Mouse (Mus musculus): ENCODE results near the gene 4933402D24Rik. TPM values are rescaled to one million over a fixed set of nuclear protein-coding genes. Genes with fewer than 3 reads are reported as not detected.
A peak's percentile ranks its signal among the peaks of the same experiment; 100 is the strongest.

The 4933402D24Rik gene
- 0.43 and 0.49 TPM in 2 replicates for polyA plus RNA-seq (2014; fragmentation: Nextera tagmentation; extraction: Ambion mirVana)

DNA sequence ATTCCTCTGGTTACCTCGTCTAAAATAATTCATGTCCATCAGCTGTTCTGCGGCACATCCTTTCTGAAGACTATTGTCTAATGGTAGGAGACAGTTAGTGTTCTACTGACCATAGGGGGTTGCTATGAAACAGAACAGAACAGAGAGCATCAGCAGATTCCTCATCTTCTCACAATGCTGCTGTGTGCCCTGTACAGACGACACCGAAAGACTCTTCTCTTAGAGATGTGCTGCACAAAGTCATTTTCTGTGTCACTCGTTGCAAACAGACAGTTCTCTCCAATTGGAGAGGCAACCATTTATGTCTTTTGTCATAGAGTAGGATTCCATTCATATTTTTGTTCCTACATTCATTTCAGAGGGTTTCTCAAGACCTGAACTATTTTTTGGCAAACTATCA, at the start of gene 4933402D24Rik:
4933402D24Rik (minus strand) TSS at position 101 of the 400 bp plus-strand sequence.
- Histone ChIP-seq H3K4me1 (ENCODE audit: control insufficient read depth, insufficient read depth, low read length) (peaks cover 32% of the 10 kb centered on the region), H3K9me3 (ENCODE audit: control insufficient read depth, low read length) (no peaks in the 10 kb centered on the region), H3K36me3 (ENCODE audit: control insufficient read depth, insufficient read depth, low read length) (no peaks in the 10 kb centered on the region), H3K9ac (replicated peaks; ENCODE audit: low read length) (no peak within 1 kb of the TSS), H3K4me2 (ENCODE audit: low read length) (no peak within 1 kb of the TSS), H3K4me3 (replicated peaks; ENCODE audit: low read depth, low read length) (no peak within 1 kb of the TSS), H3K27me3 (ENCODE audit: control insufficient read depth, insufficient read depth, low read length) (no peaks in the 10 kb centered on the region), H3K27ac (replicated peaks; ENCODE audit: low read depth, low read length) (0 out of 2 replicates have a peak within 1 kb of the TSS, but pooled peaks have one; percentile 43)
- 66% methylated on average over 5 of the region's 5 CpGs for WGBS
- ATAC-seq (ENCODE audit: low FRiP score, low TSS enrichment) (no peak), DNase-seq (no peak)

GRCm38 (mm10) chr1:63808584-63808983, 39.5 kb upstream of the 4933402D24Rik start:
- no peak for DNase-seq
- H3K27me3 ChIP-seq (ENCODE audit: control insufficient read depth, insufficient read depth, low read length): no peaks in the 10 kb centered on the region

DNA sequence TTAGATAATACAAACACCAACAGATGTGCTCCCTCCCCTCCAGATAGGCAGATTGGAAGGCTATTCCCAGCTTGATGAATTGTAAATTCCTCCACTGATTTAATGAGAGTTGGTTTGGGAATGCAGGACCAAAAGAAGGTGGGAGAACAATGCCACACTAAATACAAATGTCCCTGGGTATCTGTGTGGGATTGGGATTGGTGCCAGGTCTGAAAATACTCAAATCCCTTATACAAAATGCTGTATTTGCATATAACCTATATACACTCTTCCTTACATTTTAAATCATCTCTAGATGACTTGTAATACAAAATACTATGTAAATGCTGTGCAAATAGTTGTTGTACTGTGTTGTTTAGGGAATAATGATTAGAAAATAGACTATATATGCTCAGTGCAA, 36.0 kb upstream of the 4933402D24Rik start:
- Histone ChIP-seq H3K27me3 (ENCODE audit: control insufficient read depth, insufficient read depth, low read length) (no peaks in the 10 kb centered on the region), H3K4me2 (ENCODE audit: low read length) (no peak overlapping the region), H3K4me1 (ENCODE audit: control insufficient read depth, insufficient read depth, low read length) (no peaks in the 10 kb centered on the region), H3K9me3 (ENCODE audit: control insufficient read depth, low read length) (no peaks in the 10 kb centered on the region), H3K36me3 (ENCODE audit: control insufficient read depth, insufficient read depth, low read length) (no peaks in the 10 kb centered on the region), H3K4me3 (replicated peaks; ENCODE audit: low read depth, low read length) (no peak overlapping the region), H3K27ac (replicated peaks; ENCODE audit: low read depth, low read length) (no peak overlapping the region), H3K9ac (replicated peaks; ENCODE audit: low read length) (no peak overlapping the region)
- ATAC-seq (ENCODE audit: low FRiP score, low TSS enrichment): no peak
- no peak for DNase-seq

More at GRCm38 (mm10) chr1:63808584-63808983, 39.5 kb upstream of the 4933402D24Rik start:
- no peak overlapping the region for H3K4me3 ChIP-seq (replicated peaks; ENCODE audit: low read depth, low read length)
- H3K36me3 ChIP-seq (ENCODE audit: control insufficient read depth, insufficient read depth, low read length): no peaks in the 10 kb centered on the region
- H3K4me1 ChIP-seq (ENCODE audit: control insufficient read depth, insufficient read depth, low read length): no peaks in the 10 kb centered on the region
- no peak overlapping the region for H3K4me2 ChIP-seq (ENCODE audit: low read length)
- WGBS: 81% methylated on average over 3 of the region's 3 CpGs
- no peak overlapping the region for H3K27ac ChIP-seq (replicated peaks; ENCODE audit: low read depth, low read length)
- no peaks in the 10 kb centered on the region for H3K9me3 ChIP-seq (ENCODE audit: control insufficient read depth, low read length)
- H3K9ac ChIP-seq (replicated peaks; ENCODE audit: low read length): no peak overlapping the region
- ATAC-seq (ENCODE audit: low FRiP score, low TSS enrichment): no peak

- no peak for ATAC-seq (ENCODE audit: low FRiP score, low TSS enrichment)
- Histone ChIP-seq H3K4me2 (ENCODE audit: low read length) (no peak overlapping the region), H3K9ac (replicated peaks; ENCODE audit: low read length) (no peak overlapping the region), H3K9me3 (ENCODE audit: control insufficient read depth, low read length) (no peaks in the 10 kb centered on the region), H3K27me3 (ENCODE audit: control insufficient read depth, insufficient read depth, low read length) (no peaks in the 10 kb centered on the region), H3K4me3 (replicated peaks; ENCODE audit: low read depth, low read length) (no peak overlapping the region), H3K27ac (replicated peaks; ENCODE audit: low read depth, low read length) (no peak overlapping the region), H3K4me1 (ENCODE audit: control insufficient read depth, insufficient read depth, low read length) (no peaks in the 10 kb centered on the region), H3K36me3 (ENCODE audit: control insufficient read depth, insufficient read depth, low read length) (no peaks in the 10 kb centered on the region)
- no peak for DNase-seq
Measured at GRCm38 (mm10) chr1:63794326-63794725, 25.3 kb upstream of the 4933402D24Rik start.

GRCm38 (mm10) chr1:63776902-63777630, 8.0 kb upstream of the 4933402D24Rik start:
- WGBS: 71% methylated on average over 4 of the region's 4 CpGs
- Histone ChIP-seq H3K9ac (replicated peaks; ENCODE audit: low read length) (no peak overlapping the region), H3K4me3 (replicated peaks; ENCODE audit: low read depth, low read length) (no peak overlapping the region), H3K27ac (replicated peaks; ENCODE audit: low read depth, low read length) (no peak overlapping the region), H3K36me3 (ENCODE audit: control insufficient read depth, insufficient read depth, low read length) (no peaks in the 10 kb centered on the region), H3K27me3 (ENCODE audit: control insufficient read depth, insufficient read depth, low read length) (no peaks in the 10 kb centered on the region), H3K9me3 (ENCODE audit: control insufficient read depth, low read length) (no peaks in the 10 kb centered on the region), H3K4me1 (ENCODE audit: control insufficient read depth, insufficient read depth, low read length) (no peaks in the 10 kb centered on the region), H3K4me2 (ENCODE audit: low read length) (no peak overlapping the region)
- ATAC-seq (ENCODE audit: low FRiP score, low TSS enrichment) (no peak), DNase-seq (no peak)

GRCm38 (mm10) chr1:63776396-63776795, 7.3 kb upstream of the 4933402D24Rik start:
- no peaks in the 10 kb centered on the region for H3K27me3 ChIP-seq (ENCODE audit: control insufficient read depth, insufficient read depth, low read length)
- no peak for DNase-seq
- 67% methylated on average over 1 of the region's 1 CpGs for WGBS
- H3K36me3 ChIP-seq (ENCODE audit: control insufficient read depth, insufficient read depth, low read length): no peaks in the 10 kb centered on the region
- no peak overlapping the region for H3K9ac ChIP-seq (replicated peaks; ENCODE audit: low read length)
- H3K4me2 ChIP-seq (ENCODE audit: low read length): no peak overlapping the region
- no peak overlapping the region for H3K27ac ChIP-seq (replicated peaks; ENCODE audit: low read depth, low read length)
- no peaks in the 10 kb centered on the region for H3K4me1 ChIP-seq (ENCODE audit: control insufficient read depth, insufficient read depth, low read length)
- H3K4me3 ChIP-seq (replicated peaks; ENCODE audit: low read depth, low read length): no peak overlapping the region
- no peak for ATAC-seq (ENCODE audit: low FRiP score, low TSS enrichment)
- no peaks in the 10 kb centered on the region for H3K9me3 ChIP-seq (ENCODE audit: control insufficient read depth, low read length)

DNA sequence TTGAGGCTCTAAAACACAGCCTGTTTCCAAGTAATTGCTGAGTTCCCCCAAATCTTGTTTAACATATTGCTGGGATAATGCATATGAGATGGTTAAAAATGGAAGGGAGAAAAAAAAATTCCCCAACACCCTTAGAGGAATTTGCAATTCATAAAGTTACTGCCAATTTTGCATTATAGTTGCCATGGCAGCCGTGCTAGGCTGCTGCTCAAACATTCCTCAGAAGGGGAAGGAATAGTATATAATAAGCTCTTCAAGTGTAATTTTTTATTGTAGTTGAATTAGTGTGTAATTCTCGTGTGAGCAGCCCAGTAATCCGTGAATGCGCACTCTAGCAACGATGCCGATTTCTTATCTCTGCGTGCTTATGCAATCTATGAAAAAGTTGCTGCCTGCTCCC, 1.2 kb upstream of the 4933402D24Rik start:
- 0 out of 2 replicates have a peak, but pooled peaks have one; percentile 40 for ATAC-seq (ENCODE audit: low FRiP score, low TSS enrichment)
- WGBS: 20% methylated on average over 7 of the region's 7 CpGs
- no peaks in the 10 kb centered on the region for H3K36me3 ChIP-seq (ENCODE audit: control insufficient read depth, insufficient read depth, low read length)
- H3K4me1 ChIP-seq (ENCODE audit: control insufficient read depth, insufficient read depth, low read length): peaks cover 24% of the 10 kb centered on the region
- peak; percentile 78 for DNase-seq
- no peaks in the 10 kb centered on the region for H3K9me3 ChIP-seq (ENCODE audit: control insufficient read depth, low read length)
- no peak overlapping the region for H3K27ac ChIP-seq (replicated peaks; ENCODE audit: low read depth, low read length)
- H3K27me3 ChIP-seq (ENCODE audit: control insufficient read depth, insufficient read depth, low read length): no peaks in the 10 kb centered on the region
- no peak overlapping the region for H3K4me3 ChIP-seq (replicated peaks; ENCODE audit: low read depth, low read length)
- peak overlapping the region; percentile 29 for H3K4me2 ChIP-seq (ENCODE audit: low read length)
- no peak overlapping the region for H3K9ac ChIP-seq (replicated peaks; ENCODE audit: low read length)

- H3K4me1 ChIP-seq (ENCODE audit: control insufficient read depth, insufficient read depth, low read length): peaks cover 42% of the 10 kb centered on the region
- H3K27me3 ChIP-seq (ENCODE audit: control insufficient read depth, insufficient read depth, low read length): no peaks in the 10 kb centered on the region
- no peaks in the 10 kb centered on the region for H3K36me3 ChIP-seq (ENCODE audit: control insufficient read depth, insufficient read depth, low read length)
- no peak overlapping the region for H3K4me3 ChIP-seq (replicated peaks; ENCODE audit: low read depth, low read length)
- 88% methylated on average over 8 of the region's 8 CpGs for WGBS
- no peak overlapping the region for H3K9ac ChIP-seq (replicated peaks; ENCODE audit: low read length)
- no peak overlapping the region for H3K4me2 ChIP-seq (ENCODE audit: low read length)
- no peaks in the 10 kb centered on the region for H3K9me3 ChIP-seq (ENCODE audit: control insufficient read depth, low read length)
- no peak overlapping the region for H3K27ac ChIP-seq (replicated peaks; ENCODE audit: low read depth, low read length)
- ATAC-seq (ENCODE audit: low FRiP score, low TSS enrichment) (no peak), DNase-seq (no peak)
Measured at GRCm38 (mm10) chr1:63768112-63768511, 955 bp downstream of the 4933402D24Rik start.

- Histone ChIP-seq H3K4me3 (replicated peaks; ENCODE audit: low read depth, low read length) (no peak overlapping the region), H3K9ac (replicated peaks; ENCODE audit: low read length) (no peak overlapping the region), H3K27me3 (ENCODE audit: control insufficient read depth, insufficient read depth, low read length) (no peaks in the 10 kb centered on the region), H3K27ac (replicated peaks; ENCODE audit: low read depth, low read length) (peak overlapping the region; percentile 71), H3K4me1 (ENCODE audit: control insufficient read depth, insufficient read depth, low read length) (peaks cover 29% of the 10 kb centered on the region), H3K36me3 (ENCODE audit: control insufficient read depth, insufficient read depth, low read length) (no peaks in the 10 kb centered on the region), H3K9me3 (ENCODE audit: control insufficient read depth, low read length) (no peaks in the 10 kb centered on the region), H3K4me2 (ENCODE audit: low read length) (peak overlapping the region; percentile 31)
- no peak; the same call in 1 of the 2 replicates for ATAC-seq (ENCODE audit: low FRiP score, low TSS enrichment)
- DNase-seq: peak; percentile 49
- WGBS: 31% methylated on average over 7 of the region's 7 CpGs
Measured at GRCm38 (mm10) chr1:63764395-63764794, 4.7 kb downstream of the 4933402D24Rik start.
